Mouse (Mus musculus) adrenal gland, adult (tissue): ENCODE results near the gene Cep83.
"Not testable (repeated sequence)": the region's sequence is repeated elsewhere in the genome, so short reads cannot be mapped to it uniquely, and the experiment has no call there.

Source experiments
- DNase-seq, 2 experiments: peaks; one replicate each; pipeline ENCODE4 v3.0.0; 2022 to 2023; ENCODE audit warnings: low spot score in 1 of 2; ENCODE audit not compliant: inconsistent age in 2 of 2

Gene Cep83

DNA sequence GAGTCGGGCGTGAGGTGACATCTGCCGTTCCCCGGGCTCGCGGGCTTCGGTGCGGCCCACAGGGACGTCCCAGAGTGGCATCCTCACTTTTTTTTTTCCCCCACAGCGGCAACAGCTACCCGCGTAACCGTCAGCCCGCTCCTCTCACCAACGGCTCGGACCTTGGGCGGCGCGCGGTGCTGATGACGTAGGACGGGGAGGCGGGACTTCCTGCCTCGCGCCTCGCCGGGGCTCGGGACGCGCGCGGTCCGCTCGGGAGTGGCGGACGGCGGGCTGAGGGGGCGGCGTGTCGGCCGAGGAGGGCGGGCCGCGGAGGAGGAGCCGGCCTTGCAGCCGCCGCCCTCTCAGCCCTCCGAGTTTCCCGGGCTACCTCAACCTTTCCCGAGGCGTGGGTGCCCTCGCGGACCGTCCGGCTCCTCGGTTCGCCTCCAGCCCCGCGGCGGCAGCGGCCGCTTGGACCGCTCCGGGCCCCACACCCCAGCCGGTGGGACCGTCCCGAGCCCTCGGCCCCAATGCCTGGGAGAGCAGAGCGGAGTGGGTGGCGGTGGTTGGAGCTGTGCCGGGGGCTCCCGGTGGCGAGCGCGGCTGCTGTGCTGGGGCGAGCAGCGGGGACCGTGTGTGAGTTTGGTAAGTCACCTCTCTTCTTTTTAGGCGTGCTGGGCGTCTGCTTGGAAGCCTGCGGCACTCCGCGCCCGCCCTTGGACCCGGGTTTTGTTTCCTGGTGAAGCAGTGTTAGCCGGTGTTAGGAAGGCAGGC lies at the start of gene Cep83:
Cep83 (plus strand) TSS at position 235 of the 756 bp plus-strand sequence.
- DNase-seq, result peak; percentile 96 to 98

DNA sequence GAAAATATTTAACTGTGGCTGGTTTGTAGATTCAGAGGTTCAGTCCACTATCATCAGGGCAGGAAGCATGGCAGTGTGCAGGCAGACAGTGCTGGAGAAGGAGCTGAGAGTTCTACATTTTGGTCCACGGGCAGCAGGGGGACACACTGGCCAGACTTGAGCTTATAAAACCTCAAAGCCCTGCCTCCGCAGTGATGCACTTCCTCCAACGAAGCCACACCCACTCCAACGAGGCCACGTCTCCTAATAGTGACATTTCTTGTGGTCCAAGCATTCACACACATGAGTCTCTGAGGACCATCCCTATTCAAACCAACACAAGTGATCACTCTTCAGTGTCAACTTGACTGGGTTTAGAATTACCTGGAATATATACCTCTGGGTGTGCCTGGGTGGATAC lies 49.2 kb upstream of the Cep83 start:
- DNase-seq, result no peak

DNA sequence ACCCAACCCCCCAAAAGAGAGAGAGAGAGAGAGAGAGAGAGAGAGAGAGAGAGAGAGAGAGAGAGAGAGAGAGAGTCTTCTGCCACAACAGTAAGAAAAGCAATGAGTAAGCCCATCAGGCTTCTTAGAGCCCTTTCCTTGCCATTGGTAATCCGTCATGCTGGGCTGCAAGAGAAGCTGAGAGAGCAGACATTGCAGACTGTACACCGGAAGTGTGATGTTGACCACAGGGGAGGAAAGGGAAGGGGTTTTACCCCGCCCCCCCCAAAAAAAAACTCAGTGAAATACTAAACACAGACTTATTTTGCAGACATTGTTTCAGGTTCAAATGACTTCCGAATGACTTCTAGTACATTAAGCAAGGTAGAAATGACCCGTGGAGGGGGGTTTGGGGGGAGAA lies 48.4 kb upstream of the Cep83 start:
- no peak for DNase-seq

DNA sequence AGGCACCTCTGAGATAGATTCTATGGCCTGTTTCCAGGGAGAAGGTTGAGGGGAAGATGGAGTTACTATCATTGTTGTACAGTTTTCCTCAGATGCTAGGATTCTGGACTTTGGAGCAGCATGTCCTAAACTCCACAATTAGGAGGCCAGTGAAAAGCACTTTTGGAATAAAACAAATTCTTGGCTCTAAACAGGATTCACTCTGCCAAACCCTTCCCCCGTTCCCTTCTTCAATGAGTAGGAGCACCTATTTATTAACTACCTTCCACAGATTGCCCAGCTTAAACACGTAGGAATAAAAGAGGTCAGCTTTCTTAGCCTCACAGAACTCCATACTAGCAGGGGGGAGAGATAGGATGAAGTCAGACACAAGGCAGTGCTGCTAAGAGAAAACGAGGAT lies 24.4 kb upstream of the Cep83 start:
- no peak for DNase-seq

DNA sequence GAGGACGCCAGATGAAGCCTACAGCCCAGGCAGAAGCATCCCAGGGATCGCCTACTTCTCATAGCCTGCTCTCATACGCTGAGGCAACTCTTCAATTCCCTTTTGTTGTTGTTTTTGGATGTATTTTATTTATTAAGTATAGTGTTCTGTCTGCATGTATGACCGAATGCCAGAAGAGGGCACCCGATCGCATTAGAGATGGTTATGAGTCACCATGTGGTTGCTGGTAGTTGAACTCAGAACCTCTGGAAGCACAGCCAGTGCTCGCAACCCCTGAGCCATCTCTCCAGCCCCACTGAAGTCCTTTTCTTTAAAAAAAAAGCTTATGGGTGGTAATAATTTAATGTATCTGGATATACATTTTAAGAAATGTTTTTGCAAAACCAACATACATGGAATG lies 24.0 kb upstream of the Cep83 start:
- no peak for DNase-seq

DNA sequence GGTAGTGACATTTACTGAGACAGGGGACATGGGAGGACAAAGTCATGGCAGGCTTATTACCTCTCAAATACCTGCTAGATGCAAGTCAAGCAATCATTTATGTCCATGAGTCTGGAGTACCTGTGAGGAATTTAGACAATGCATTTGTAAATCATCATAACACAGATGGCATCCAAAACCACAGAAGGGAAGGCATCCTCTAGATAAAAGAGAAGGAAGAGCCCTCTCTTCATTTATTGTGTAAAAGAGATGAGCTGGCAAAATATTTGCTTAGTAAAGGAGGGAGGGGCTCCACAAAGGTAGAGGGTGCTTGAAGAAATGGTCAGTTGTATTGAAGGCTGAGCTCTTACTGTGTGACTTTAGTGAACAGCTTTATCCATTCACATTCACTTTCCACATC lies 20.3 kb upstream of the Cep83 start:
- DNase-seq, result no peak

DNA sequence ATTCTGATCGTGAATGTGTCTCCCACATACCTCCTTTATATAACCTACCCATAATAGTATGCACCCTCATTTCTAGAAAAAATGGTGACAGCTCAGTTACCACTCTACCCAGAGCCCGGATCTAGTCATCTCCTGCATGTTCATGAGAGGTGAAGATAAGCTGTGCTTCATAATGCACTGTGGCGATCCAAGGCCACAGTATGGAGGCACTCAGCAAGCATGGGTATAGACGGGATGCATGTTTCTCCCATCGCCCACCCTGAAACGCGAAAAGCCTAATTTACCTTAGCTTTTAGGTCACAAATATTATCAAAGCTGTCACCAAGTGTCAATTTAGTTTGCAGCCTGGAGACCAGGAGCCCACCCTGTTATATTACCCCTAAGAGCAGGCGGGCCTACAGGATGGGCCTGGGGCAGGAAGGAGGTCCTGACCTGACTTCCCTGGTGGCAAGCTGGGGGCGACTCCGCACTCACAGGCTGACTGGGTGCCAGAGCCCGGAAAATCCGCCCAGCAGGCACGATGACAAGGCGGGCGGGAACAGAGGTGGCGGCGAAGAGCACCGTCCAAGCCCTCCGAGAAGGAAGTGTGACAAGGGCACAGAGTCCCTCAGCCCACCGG lies 544 bp upstream of the Cep83 start:
- DNase-seq, result no peak

DNA sequence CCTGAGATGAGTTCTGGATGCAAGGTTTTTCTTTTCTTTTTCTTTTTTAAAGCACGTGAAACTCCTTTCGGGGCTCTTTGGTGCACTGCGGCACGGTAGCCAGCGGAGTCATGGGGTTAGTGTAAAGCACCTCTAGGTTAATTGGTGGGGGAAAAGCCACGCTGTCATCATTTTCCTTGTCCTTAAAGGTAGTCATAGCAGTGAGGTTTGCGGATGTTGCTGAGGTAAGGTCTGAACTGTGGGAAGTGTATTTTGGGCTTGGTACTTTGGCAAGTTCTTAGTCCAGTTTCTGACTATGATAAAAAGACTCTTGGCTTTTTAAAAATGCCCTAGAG lies 689 bp downstream of the Cep83 start:
- no peak for DNase-seq

DNA sequence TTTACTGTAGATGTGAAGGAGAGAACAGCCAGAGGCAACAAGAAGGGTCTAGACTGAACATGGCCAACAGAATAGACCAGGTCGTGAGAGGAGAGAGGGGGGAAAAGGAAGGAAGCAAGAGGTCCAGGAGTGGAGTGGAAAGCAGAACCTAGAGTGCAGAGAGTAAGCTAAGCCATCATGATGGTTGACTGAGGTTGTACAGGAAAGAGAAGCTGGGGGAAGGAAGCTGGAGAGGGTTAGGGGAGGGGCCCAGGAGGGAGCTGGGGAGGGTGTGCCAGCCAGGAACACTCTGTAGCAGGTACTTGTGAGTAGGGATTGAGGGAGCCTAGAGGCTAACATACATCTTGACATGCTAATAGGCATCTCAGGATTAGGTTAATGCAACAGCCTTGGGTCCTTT lies 1.9 kb downstream of the Cep83 start:
- DNase-seq, result no peak

DNA sequence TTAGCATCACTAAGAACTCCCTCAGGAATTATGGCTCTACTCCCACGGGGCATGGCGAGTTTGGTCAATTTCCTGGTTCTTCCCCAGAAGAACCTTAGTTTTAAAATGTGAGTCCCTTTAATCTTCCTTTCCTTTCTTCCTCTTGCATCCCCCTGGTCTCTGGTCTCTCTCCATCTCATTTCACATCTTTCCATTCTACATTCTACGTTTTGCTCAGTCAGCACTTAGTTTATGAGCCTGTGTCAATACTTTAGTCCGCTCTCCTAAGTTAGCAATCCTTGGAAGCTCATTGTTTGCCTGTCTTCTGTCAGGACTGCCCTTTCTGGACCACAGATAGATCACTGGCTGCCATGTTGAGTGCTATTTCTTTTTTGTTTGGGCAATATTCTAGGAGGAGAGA lies 3.7 kb downstream of the Cep83 start:
- DNase-seq, result no peak

DNA sequence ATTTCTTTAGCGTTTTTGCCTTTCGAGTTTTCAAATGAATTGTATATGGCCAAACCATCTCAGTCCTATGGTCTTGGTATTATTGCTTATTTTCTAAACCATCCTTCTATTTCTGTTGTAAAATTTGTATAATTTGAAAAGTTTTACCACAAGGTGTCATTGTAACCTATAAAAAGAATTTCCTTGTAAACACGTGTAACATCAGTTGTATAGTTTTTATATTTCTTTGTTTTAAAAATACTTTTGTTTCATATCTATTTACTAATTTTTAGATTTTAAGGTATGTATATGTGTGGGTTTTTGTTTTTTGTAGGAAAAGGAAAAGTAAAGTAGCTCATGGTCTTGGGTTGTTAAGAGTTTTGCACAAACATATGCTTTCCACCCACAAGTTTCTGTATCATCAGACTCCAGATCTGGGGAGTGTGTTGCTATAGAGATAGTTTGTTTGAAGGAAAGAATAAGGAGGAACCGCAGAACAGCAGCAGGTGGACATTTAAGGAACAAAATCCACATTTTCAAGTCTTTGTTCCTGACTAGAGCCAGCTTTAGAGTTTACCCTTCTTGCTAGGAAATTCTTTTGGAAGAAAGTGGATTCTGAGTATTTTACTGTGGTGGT lies 17.3 kb downstream of the Cep83 start:
- no peak for DNase-seq

DNA sequence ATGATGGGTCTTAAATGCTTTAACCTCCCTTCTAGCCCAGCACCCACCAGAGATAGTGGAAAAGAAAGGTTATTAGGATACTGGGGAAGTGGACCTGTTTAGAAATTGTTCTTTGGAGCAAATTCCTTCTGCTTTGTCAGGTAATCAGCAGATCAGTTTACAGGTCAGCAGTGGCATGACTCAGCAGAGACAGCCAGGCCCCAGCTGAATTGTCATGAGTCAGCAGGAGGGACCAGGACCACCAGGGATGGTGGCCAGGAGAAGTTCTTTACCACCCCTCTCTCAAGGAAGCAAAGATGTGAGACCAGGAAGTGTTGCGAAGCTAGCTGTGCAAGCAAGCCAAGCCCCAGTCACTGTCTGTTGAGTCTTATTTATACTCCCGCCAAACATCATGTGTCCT lies 18.2 kb downstream of the Cep83 start:
- no peak for DNase-seq

DNA sequence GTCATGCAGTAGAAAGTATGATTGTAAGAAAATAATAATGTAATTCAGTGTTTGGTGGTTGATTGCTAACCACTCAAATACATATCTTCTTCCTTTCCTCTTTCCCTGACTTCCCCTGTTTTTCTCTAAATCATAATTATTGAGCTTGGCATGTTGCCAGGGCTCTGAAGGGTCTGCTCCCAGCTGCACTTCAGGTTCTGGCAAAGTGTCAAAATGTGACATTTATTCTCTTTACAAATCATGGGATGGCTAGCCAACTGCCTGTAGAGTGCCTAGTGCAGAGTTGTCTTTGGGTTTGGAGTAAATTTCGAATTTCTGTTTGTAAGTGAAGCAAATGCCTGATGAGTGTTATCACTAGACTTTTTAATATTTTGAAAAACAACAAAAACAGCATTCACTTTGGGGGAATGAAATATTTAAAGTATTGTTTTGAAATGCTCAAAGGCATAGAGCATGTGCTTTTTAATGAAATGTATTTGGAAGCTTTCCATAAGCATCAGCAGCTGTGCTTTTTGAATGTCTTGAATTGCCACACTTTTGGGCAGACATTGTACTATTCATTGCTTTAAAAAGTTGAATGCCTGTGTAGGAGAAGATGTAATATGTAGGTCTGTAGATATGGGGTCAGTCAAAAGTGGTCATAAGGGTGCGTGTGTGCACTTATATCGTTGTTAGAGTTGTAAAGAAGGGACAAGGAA lies 21.3 kb downstream of the Cep83 start:
- DNase-seq, result no peak

DNA sequence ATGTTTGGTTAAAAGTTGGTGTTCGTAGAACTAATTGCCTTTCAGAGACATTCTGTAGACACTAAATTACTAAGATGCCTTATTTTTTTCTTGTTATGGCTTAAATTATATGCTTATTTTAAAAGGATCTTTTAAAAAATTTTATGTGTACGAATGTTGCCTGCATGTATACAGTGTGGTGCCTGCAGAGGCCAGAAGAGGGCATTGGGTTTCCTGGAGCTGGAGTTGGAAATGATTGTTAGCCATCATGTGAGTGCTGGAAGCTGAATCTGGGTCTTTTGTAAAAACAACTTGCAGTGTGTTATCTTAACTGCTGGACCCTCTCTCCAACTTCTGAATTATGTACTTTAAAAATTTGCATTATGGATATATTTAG lies 21.9 kb downstream of the Cep83 start:
- no peak for DNase-seq

DNA sequence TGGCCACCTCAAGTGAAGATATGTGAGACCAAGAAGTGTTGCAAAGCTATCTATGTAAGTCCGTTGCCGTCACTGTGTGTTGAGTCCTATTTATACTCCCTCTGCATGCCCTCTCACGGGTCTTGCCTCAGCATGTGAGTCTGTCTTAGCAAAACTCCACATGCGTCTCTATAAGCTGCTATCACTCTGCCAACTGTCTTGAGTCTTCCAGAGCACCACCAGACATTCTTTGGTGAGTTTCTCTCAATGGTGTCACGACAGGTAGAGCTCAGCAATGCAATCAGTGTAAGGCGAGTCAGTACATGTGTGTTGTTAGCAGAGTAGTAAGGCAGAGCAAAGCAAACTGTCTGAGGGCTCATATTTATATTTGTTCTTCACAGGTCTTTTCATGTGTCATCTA lies 31.8 kb downstream of the Cep83 start:
- no peak for DNase-seq

DNA sequence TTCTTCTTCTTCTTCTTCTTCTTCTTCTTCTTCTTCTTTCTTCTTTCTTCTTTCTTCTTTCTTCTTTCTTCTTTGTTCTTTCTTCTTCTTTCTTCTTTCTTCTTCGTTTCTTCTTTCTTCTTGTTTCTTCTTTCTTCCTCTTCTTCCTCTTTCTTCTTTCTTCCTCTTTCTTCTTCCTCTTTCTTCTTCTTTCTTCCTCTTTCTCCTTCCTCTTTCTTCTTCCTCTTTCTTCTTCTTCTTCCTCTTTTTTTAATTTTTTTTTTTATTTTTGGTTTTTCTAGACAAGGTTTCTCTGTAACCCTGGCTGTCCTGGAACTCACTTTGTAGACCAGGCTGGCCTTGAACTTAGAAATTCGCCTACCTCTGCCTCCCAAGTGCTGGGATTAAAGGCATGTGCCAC lies 39.6 kb downstream of the Cep83 start:
- not testable (repeated sequence) for DNase-seq

DNA sequence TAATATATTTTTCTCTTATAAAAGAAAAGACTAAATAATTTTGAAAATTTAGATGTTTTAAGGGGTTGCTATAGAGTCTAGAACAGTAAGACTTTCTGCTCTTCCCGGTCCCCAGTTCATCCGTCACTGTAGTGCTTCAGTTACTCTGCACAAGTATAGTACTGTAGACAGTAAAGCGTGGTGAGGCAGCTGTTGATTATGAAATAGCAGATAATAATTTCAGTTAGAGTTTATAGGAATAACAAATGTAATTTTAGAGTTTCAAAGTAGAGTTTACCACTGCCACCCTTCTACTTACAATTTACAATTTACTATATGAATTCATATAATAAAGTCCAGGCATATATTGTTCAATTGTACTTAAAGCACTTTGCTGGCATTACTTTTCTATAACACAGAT lies 42.0 kb downstream of the Cep83 start:
- DNase-seq, result no peak

DNA sequence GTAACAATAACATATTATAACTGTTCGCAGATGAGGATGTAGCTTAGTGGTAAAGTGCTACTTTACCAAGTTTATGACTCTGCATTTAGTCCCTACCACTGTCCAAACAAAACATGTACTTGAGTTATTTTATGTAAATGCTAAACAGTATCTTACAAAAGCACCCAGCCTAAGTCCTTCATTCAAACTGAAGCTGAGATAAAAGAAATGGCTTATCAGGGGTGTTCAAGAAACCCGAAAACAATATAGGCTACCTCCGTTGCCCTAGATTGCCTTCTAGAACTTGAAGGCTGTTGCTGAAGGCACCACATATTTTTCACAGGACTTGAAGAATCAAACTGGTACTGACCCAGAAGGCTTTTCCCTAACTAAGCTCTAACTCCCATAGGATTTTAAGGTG lies 46.4 kb downstream of the Cep83 start:
- DNase-seq, result no peak

DNA sequence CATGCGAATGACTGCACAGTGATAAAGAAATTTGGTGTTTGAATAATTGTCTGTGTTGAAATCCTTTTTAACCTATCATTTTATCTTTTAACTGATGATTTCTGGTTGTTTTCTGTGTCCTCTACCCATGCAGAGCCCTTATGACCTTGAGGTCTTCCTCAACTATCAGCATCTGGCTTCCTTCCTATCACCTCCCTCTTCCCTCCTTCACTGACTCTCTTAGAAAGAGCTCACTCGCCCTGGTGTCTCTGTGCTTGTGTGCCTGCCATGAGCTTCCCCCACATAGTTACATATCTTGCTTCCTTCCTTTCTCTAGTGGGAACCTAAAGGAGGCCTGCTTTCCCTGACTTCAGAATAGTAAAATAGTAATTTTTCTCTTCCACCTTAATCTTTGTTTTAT lies 51.8 kb downstream of the Cep83 start:
- DNase-seq, result no peak

DNA sequence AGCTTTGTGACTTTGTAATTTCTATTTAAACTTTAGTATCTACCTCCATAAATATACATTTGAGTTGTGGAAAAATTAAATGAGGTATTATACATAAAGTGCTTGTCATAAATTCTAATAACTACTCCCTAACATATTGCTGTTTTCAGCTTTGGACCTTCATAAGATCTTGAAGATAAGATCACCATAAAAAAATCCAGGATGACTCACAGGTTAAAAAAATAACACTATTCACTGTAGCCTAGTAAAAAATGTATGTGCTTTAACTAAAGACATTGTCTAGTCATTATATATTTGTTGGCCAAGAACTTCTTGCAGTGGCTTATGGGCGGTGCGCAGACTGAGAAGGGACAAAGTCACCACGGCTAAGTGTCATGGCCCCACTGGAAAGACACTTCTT lies 53.0 kb downstream of the Cep83 start:
- no peak for DNase-seq

DNA sequence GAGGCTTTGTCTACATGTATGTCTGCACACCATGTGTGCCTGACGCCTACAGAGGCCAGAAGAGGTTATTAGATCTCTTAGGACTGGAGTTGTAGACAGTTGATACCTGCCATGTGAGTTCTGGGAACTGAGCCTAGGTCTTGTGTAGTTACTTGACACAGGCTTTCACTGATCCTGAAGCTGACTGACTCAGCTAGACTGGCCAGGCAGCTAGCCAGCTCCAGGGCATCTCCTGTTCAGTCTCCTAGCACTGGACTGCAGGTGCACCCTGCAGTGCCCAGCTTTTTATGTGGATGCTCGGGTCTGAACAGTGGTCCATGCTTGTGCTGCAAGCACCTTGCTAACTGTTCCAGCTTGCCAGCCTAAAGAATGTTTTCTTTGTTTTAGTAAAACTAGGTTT lies 58.6 kb downstream of the Cep83 start:
- DNase-seq, result no peak

DNA sequence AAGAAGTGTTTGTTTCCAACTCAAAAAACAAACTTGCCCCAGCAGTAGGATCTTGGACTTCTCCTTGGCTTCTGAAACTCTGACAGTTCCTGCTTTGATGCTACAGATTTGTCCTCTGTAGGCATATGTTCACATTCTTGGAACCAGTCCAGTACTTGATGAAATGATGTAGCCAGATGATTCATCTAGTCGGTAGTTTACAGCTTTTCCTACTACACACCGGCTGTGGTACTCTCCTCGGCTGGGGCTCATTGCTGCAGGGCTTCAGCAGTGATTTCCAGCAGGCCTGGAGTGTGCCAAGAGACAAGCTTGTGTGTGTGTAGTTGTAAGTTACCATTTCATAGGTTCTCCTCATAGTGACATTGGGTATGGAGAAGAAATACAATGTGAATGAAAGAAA lies 83.0 kb downstream of the Cep83 start:
- DNase-seq, result peak; percentile 21 to 65
